Mouse (Mus musculus) spleen, postnatal 10 days (tissue): ENCODE data around the gene B130006D01Rik.
A peak's percentile ranks its signal among the peaks of the same experiment; 100 is the strongest.
"Not testable (repeated sequence)": the region's sequence is repeated elsewhere in the genome, so short reads cannot be mapped to it uniquely, and the experiment has no call there.

ENCODE experiments used
- DNase-seq, 2 experiments: peaks; one replicate each; pipeline ENCODE4 v3.0.0; 2021 to 2022; ENCODE audit warnings: low spot score in 2 of 2

The B130006D01Rik gene

DNA sequence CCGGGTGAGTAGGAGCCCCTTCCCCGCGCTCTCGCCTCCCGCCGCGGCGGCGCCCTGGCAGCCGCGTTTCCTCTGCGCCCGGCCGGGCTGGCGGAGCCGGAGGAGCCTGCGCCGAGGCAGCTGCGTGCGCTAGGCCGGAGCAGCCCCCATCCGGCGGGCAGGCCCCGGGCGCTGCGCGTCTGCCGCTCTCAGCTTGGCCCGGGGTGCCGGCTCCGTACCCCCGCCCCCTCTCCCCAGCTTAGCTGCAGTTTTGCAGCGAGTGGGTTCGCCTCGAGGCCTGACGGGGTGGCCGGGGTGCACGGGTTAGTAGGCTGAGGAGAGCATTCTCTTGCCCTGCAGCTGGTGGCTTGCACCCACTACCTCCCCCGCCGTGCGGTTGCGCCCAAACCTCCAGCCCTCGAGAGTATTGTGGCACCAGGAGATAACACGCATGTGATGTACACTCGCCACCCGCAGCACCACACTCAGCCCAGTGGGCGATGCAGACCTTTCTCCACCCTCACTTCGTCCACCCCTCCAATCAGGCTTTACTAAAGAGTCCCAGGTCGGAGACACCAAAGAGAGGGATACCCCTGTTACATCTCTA lies 10.1 kb upstream of the B130006D01Rik start:
- peak; percentile 77 to 81 for DNase-seq

DNA sequence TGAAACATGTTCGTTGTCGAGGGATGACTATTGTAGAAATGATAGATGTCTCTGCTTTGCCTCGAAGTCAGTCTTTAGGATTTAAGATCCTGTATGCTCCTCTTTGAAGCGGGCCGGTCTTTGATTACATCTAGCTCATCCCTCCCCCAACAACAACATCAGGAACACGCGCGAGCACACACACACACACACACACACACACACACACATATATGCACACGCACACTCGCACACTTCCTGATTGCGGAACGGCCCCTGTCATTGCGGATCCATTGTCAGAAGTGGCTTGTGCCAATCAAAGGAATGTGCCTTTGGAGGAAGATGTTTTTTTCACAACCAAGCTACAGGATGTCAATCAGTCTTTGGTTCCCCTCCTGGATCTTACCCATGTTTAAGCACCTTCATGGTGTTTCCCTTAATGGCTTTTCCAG lies 9.6 kb upstream of the B130006D01Rik start:
- DNase-seq = peak in 1 of 2 experiments; percentile 48

DNA sequence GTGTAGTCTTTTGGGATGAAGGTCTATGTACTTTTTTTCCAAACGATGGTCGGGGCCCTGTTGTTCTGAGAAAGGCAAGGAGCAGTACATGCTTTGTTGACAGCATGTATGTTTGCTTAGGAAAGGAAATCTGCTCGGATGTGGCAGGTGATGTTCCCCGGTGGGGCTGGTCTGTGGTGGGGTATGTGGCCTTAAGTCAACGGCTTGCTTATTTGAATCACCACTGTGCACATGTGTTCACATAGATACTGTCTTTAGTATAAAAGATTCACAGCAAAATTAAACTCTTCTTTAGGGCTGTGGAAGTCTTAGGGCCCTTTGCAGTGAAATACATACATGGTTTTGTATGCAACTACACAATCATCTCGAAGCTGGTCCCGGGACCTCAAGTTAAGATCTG lies 9.0 kb upstream of the B130006D01Rik start:
- peak in 1 of 2 experiments; percentile 34 for DNase-seq

DNA sequence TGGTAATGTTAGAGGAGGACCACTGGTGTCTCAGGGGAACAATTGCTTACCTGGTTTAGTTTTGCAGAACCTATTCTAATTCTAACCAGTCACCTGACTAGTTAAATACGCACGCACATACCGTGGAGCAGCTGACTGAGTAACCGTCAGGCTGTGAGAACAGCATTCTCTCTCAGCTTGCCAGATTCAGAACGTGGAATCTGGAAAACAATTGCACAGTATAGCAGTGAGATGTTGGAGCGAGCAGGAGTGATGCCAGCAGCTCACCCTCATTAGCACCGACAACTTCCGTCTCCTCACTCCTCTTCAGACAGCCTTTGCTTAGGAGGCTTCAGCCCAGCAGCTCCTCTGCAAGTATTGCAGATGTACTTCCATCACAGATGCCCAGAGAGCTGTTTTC lies 7.3 kb upstream of the B130006D01Rik start:
- no peak for DNase-seq

DNA sequence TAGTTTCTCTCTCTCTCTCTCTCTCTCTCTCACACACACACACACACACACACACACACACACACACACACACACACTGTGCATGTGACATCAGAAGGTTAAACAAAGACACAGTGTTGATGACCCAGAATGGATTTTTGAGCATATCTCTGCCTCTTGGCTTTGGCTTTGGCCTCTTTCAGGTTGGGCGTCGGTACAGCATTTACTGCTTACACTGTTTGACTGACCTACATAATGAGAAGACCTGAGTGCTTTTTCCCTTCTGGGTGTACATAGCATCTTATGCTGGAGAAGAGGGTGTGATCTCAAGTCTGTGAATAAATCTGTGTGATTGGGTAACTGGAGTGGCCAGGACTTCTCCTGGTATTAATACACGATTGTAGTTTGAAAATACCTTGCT lies 4.0 kb upstream of the B130006D01Rik start:
- DNase-seq = no peak

DNA sequence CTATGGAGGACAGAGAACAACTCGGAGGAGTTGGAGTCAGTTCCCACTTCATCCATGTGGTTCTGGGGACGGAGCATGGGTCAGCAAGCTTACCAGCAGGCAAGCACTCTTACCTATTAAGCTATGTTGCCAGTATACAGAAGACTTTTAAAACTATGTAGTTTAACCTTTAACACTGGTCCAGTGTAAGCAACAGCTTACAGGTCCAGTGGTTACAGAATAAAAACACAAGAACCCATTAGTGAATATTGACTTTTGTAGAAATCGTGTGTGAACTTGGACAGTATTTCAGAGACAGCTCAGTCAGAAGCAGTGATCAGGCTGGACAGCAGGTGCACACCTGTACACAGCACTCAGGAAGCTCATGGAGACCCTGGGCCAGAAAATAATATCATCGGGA lies 1.1 kb downstream of the B130006D01Rik start:
- no peak for DNase-seq

DNA sequence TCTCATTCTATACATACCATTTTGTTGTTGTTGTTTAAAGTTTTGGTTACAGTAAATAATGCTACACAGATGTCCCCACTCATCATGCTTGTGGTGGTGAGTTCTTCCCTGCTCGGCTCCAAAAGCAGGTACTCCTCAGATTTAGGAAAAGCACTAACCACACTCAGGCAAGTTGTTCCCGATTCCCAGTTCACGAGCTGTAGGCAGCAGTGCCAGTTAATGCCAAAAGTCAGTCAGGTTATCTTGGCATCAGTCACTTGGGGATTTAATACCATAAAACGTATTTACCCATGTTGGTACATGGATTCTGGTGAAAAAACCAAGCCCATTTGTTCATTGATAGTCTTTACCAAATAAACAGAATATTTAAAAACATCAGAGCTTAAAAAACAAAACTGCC lies 2.8 kb downstream of the B130006D01Rik start:
- no peak for DNase-seq

DNA sequence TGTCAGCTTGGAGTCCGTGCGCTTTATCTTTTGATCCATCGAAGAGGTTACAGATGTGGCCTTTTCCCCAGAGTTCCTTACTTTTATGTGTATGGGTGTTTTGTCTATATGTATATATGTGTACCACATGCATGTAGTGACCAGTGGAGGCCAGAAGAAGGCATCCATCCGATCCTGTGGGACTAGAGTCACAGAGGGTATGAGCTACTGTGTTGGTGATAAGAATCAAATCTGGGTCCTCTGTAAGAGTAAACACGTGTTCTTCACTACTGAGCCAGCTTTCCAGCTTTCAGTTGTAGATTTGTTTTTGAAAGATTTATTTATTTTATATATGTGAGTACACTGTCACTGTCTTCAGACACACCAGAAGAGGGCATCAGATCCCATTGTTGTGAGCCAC lies 4.6 kb downstream of the B130006D01Rik start:
- DNase-seq = no peak

DNA sequence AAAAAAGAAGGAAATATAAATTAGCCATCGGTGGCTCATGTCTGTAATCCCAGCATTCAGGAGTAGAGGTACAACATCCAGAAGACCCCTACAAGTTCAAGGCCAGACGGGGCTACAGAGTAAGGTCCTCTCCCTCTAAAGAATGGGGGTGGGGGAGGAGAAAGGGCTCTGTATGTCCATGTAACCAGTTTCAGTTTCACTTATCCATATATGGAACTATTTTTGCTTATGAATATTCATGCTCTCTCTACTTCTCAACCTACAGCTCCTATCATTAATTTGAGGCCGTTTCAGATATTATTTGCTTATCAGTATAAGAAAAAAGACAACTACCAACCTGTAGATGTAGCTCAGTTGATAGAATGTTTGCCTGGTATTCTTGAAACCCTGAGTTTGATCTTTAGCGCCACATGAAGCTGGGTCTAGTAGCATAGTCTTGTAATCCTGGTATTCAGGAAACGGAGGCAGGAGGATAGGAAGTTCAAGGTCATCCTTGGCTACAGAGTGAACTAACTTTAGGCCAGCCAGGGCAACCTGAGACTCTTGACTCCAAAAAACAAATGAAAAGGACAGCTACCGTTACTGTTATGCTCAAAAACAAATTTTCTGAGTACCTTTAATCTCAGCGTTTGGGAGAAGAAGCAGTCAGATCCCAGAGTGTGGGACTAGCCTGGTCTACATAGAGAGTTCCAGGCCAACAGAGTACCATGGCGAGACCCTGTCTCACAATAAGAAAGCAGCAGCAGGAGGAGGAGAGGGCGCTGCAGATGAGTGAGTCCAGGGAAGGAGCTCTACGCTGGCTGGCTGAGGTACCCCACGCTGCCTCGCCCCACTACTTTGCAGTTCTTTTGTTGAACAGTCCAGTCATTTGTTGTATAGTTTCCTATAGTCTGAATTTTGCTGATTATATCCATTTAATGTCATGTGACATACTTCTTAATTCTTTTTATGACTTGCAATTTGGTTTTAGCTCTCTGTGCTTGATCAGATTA lies 5.8 kb downstream of the B130006D01Rik start:
- no peak for DNase-seq

DNA sequence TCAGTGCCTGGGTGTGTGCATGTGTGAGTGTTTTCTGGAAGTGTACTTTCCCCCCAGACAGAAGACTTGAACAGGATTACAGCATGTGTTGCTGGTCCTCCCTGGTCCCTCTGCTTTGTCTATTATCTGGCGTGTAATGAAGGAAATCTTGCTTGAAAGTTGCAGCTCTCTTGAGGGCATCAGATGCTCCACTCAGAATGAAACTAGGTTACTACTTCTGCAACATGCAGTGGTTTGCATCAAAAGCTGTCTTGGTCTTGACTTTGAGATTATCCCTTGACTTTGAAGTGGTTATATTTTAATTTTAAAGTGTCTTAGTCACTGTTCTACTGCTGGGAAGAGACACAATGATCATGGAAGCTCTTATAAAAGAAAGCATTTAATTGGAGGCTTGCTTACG lies 11.1 kb downstream of the B130006D01Rik start:
- no peak for DNase-seq

DNA sequence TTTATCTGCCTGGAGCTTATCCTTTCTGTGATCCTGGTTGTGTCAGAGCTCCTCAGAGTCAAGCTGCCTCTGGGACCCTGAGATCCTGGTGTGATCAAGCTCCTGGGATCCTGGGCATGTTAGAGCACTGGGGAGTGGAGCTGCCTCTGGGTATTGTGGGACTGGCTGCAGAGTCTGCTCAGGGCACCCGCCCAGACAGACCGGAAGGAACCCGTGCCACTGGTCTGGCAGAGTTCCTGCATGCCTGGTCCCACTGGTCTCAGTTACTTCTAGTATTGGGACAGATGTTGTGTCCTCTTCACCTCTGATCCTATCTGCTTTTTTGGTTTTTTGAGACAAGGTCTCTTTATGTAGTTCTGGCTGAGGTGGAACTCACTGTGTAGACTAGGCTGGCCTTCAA lies 14.4 kb downstream of the B130006D01Rik start:
- no peak for DNase-seq

DNA sequence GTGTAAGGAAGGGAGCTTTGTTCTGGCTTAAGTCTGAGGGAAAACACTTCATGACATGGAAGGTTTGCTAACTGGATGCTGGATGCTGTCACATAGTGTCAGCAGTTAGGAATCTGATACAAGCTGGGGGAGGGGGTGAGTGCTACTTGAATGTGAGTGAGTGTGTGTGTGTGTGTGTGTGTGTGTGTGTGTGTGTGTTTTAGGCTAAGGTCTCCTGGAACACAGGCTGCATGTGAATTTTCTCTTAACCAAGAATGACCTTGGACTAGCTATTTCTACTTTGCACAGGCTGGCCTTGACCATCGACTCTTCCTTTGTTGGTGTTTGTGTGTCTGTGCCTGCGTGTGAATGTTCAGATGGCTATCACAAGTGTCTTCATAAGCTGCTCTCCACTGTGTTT lies 21.1 kb downstream of the B130006D01Rik start:
- no peak for DNase-seq

DNA sequence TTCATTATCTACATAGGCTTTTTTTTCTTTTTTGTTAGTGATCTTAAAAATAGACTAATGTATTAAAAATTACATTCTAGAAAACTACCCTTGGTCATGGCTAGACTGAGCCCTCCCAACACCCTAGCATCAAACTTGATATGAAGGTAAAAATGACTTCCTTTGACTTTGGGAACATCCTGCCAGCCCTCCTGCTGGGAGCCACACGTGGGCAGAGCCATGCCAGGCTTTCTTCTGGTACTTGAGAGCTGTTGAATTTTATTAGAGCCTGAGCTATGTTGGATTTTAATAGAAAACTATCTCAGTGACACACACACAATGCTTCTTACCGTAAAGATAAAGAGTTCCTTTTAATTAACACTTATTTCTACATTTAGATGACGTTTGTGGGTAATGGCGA lies 23.4 kb downstream of the B130006D01Rik start:
- no peak for DNase-seq

DNA sequence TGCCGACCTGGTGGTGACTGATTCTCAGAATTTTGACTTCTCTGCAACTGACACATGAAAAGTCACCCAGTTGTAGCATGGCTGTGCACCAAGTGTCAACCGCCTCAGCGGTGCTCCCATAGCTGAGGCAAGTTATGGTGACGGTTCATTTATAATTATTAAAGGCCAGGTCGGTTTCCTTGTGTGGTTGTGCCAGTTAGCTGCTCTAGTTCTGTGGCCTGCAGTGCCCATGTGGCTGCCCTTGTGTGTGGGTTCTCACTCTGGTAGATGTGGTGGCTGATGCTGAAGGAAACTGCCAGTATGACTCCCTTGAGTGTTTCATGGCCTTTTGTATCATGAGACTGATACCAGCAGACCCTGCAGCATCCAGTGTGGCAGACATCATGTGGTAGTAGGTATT lies 24.9 kb downstream of the B130006D01Rik start:
- DNase-seq = no peak

DNA sequence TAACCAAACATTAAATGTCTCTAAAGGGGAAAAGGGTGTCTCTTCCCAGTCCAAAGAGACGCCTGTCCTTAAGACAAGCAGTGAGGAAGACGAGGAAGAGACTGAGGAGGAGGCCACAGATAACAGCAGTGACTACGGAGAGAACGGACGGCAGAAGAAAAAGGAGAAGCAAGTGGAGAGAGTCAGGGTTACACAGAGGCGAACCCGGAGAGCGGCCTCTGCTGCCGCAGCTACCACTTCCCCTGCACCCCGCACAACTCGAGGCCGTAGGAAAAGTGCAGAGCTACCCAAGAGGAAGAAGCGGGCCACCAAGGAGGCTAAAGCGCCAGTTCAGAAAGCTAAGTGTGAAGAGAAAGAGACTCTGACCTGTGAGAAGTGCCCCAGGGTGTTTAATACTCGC lies 26.2 kb downstream of the B130006D01Rik start:
- DNase-seq = no peak

DNA sequence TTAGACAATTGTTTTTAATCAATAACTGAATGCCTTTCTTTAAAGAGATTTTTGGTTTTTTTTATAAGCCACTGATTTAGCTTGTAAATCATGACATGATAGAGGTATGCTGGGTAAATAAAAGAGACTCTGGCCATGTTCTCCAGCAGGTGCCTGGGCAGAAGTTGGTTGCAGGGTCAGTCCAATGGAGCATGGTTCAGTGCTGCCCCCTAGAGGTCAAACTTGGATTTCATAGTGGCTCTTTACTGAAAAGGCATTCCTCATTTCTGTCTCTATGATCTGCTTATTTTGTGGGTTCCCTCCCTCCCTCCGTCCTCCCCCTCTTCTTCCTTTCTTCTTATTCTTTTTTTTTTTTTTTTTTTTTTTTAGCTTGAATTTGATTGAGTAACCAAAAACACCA lies 27.6 kb downstream of the B130006D01Rik start:
- peak; percentile 79 to 89 for DNase-seq

DNA sequence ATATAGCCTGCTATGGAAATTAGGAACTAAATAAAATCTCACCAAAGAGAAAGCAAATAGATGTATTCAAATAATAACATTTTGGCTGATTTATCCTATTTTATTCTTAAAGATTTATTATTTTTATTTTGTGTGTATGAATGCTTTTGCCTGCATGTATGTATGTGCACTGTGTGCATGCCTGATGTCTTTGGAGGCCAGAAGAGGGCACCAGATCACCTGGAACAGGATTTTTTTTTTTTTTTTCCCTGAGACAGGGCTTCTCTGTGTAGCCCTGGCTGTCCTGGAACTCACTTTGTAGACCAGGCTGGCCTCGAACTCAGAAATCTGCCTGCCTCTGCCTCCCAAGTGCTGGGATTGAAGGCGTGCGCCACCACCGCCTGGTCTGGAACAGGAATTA lies 31.8 kb downstream of the B130006D01Rik start:
- DNase-seq = not testable (repeated sequence)

DNA sequence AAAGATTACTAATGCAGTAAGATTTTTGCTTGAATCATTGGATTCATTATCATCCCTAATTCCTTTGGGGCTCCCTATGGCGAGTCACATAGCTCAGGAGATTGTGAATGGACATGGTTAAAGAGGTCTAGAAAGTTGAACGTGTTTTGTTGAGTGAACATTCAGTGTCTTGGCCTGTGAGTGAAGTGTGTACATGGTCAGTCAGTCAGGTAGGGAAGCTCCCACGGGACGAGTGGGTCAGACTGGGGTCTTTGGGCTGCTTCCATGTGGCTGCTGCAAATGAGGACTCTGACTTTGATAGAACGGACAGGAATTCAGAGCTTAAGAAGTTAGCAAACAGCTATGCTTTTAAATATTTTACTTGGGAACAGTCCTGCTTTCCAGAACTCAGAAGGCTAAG lies 37.1 kb downstream of the B130006D01Rik start:
- DNase-seq = no peak

DNA sequence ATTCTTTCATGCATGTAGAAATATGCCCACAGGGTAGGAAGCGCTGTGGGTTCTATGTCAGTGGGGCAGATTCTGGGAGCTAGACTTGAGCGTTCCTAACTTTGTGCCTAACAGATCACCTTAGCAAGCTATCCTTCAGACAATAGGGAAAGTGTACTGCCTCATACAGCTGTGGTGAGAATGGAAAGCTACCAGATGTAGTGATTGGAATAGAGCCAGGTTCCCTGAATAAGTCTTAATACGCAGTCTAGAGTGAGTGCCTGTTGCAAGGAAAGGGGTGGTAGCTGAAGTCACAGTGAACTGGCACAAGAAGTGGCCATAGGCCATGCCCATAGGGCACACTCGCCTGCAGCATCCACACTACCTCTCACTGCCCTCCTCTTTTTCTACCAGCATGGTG lies 39.6 kb downstream of the B130006D01Rik start:
- no peak for DNase-seq

DNA sequence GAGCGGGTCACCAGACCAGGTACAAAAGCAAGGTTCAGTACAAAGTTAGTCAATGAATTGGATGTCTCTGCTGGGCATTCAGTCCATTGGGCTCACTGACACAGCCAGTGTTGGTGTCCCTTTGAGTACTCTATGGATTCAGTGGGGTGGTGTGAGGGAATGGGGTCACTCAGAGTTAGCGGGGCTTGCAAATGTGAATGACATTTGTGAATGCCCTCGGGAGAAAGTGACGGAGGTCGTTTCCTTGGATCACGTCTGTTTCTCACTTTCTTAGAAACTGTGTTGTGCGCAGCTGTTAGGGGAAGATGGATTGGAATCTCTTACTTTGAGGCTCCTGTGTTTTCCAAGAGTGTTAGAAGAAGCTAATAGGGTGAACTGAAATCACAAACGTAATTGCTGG lies 41.4 kb downstream of the B130006D01Rik start:
- no peak for DNase-seq

DNA sequence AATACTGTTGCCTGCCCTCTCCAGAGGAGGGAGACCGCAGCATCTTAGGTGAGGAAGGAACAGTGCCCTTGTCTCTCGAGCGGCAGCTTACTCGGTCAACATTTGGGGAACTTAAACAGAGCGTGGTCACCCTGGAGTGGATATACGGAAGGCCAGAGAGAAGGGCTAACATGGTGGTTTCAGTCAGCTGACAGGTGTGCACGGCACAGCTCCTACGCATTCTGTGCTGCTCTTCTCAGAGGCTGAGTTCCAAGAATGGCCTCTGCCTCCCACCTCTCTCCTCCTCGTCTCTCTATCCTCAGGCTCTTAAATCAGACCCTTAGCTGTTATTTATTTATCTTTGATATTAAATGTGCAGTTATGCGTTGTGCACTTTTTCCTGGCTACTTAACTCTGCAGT lies 41.9 kb downstream of the B130006D01Rik start:
- DNase-seq = no peak

DNA sequence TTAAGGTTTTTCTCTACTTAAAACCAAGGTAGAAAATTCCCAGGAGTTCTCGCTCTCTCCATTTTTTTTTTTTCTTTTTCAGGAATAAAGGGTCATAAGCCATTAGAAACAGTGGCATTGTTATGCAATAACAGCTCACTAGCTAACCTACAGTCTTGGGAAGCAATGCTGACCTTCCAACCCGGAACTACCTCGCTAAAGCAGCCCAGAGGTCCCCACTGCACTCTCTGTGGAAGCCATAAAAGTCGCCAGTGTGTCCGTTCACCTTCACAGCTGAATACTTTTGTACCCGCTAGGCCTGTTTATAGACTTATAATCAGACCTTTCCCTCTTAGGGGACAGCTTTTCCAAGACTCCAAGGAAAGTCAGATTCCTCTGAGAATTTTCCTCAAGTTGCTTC lies 44.9 kb downstream of the B130006D01Rik start:
- DNase-seq = no peak

DNA sequence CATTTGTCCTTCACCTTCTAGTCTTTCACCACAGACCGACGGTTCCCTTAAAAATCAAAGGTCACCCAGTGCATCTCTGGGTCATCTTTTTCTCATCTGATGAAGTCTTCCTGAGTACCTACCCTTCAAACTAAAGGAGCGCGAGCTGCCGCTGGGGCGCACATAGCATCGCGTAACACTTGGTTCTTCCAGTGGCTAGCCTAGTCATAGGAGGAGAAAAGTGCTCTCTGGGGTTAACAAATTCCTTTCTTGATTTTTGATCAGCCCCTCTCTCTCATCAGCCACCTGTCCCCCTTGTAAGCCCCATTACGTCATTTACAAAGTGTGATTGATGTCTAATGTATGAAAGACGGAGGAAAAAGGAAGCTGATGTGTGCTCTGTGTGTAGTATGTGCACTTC lies 45.8 kb downstream of the B130006D01Rik start:
- no peak for DNase-seq
